Comparison of ENCODE assay signal across 9 mouse cellular contexts in the genomic region with DNA sequence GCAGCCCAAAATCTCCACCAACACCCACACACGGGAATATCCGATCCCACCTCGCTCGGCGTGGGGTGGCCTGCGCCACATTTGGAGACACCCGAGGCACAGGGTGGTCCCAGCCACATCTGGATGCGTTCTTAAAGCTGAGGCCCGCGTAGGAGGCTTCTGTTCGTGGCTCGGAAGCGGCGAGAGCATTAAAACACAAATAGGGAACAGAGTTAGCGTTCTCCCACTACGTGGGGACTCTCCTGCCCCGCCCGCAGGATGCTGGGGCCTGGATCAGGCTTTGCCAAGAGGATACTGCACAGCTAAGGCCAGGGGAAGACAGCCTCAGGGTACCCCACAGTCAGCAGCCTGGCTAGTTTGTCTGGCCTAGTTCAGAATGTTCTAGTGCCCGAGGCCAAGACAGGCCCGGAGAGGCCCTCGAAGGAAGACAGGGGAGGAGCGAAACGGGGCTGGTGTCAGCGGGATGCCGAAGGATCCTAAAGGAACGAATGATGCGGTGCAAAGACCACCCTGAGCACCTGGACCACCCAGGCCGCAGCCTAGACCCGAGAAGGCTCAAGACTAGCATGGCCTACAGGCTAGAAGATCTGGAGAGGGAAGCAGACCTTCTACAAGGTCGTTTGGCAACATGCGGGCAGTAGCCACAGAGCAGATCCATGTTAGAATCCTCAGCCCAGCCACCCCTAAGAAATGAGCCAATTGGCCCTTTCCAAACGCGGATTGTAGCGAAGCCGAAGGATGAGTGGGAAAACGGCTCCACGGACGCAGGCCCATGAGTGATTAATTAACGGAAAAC.
A peak's percentile ranks its signal among the peaks of the same experiment; 100 is the strongest.
DNase-seq lines count a peak whose midpoint lies in the region; ATAC-seq and TF ChIP-seq lines count a peak whose summit lies in the region.
"Had no signal": no experiment of that assay in that cellular context is flagged by ENCODE, and none has a peak within 500 bp of the region (broad histone marks: within the 10 kb centered on the region; RNA-seq: fewer than 3 reads in every experiment).

No protein-coding gene starts in this region.

- H3K27me3 ChIP-seq in E14TG2a.4 (ENCODE audit: insufficient read depth, low read length) = peaks cover 60% of the 10 kb centered on the region
- peaks cover 50% of the 10 kb centered on the region for H3K27me3 ChIP-seq in heart, embryonic 14.5 days (ENCODE audit: control insufficient read depth, insufficient read depth, low read length)
- peaks cover 55% of the 10 kb centered on the region for H3K27me3 ChIP-seq in liver, embryonic 15.5 days

- H3K4me1 ChIP-seq in E14TG2a.4 (replicated peaks; ENCODE audit: low read depth, low read length) = peaks cover 29% of the 10 kb centered on the region
- H3K4me1 ChIP-seq in heart, embryonic 14.5 days (ENCODE audit: control insufficient read depth in 2 of 2, insufficient read depth in 2 of 2, low read length in 2 of 2) = peaks cover 0 to 11% of the 10 kb centered on the region in 2 experiments; a peak in 3 of 4 replicates
- peaks cover 4% of the 10 kb centered on the region; the same call in 1 of the 2 replicates for H3K4me1 ChIP-seq in liver, embryonic 15.5 days (replicated peaks)

- peak overlapping the region; percentile 95 for H3K4me2 ChIP-seq in heart, embryonic 14.5 days (ENCODE audit: low read length)
- H3K4me2 ChIP-seq in liver, embryonic 15.5 days = peak overlapping the region; percentile 59

- peak overlapping the region; percentile 50; the same call in 1 of the 2 replicates for H3K9ac ChIP-seq in heart, embryonic 14.5 days (ENCODE audit: low read length)
- H3K9ac ChIP-seq in liver, embryonic 15.5 days = no peak overlapping the region

- H3K9me3 ChIP-seq in E14TG2a.4 (ENCODE audit: low read length) = no peaks in the 10 kb centered on the region
- H3K9me3 ChIP-seq in heart, embryonic 14.5 days (ENCODE audit: control insufficient read depth, low read length) = no peaks in the 10 kb centered on the region
- H3K9me3 ChIP-seq in liver, embryonic 15.5 days (replicated peaks) = no peaks in the 10 kb centered on the region

- no peaks in the 10 kb centered on the region for H3K36me3 ChIP-seq in E14TG2a.4 (ENCODE audit: insufficient read depth, low read length)
- H3K36me3 ChIP-seq in heart, embryonic 14.5 days (ENCODE audit: control insufficient read depth, insufficient read depth, low read length) = no peaks in the 10 kb centered on the region
- H3K36me3 ChIP-seq in liver, embryonic 15.5 days (replicated peaks) = no peaks in the 10 kb centered on the region

- 31% methylated on average over 39 of the region's 39 CpGs for WGBS in heart, embryonic 14.5 days
- WGBS in liver, embryonic 15.5 days (ENCODE audit: insufficient replicate concordance) = 25% methylated on average over 39 of the region's 39 CpGs

- H3K27ac ChIP-seq in heart, embryonic 14.5 days (replicated peaks in 1 of 2; ENCODE audit: control insufficient read depth in 1 of 2, insufficient read depth in 1 of 2, low read depth in 2 of 2, low read length in 2 of 2) = no peak overlapping the region
- no peak overlapping the region for H3K27ac ChIP-seq in liver, embryonic 15.5 days (replicated peaks)

- no peak for ATAC-seq in heart, embryonic 14.5 days (ENCODE audit: insufficient number of reproducible peaks, insufficient read depth, low FRiP score, low read depth)
- ATAC-seq in liver, embryonic 15.5 days (ENCODE audit: insufficient read depth) = no peak
- ATAC-seq in megakaryocyte-erythroid progenitor cell, adult 5-6 weeks (replicated peaks; ENCODE audit: low FRiP score, low TSS enrichment, poor library complexity, severe bottlenecking) = no peak

- H3K4me3 ChIP-seq in E14TG2a.4 (replicated peaks; ENCODE audit: low read length) = peak overlapping the region; percentile 71
- peak overlapping the region; percentile 49 to 51 for H3K4me3 ChIP-seq in heart, embryonic 14.5 days (ENCODE audit: control insufficient read depth in 1 of 2, insufficient read depth in 1 of 2, low read depth in 1 of 2, low read length in 2 of 2)
- peak overlapping the region; percentile 25 for H3K4me3 ChIP-seq in liver, embryonic 15.5 days (replicated peaks)

- peak; percentile 56 for DNase-seq in embryo, embryonic 9.5 days (ENCODE audit: extremely low spot score)
- no peak for DNase-seq in embryo, embryonic 10 days (ENCODE audit: low spot score)
- no peak for DNase-seq in thymus, postnatal 10 days (ENCODE audit: low spot score in 2 of 2)
- no peak for DNase-seq in natural killer cell, adult 2 months (ENCODE audit: low spot score in 2 of 2)
- DNase-seq: kidney, postnatal 25 days had no signal

- no peak for TF ChIP-seq CTCF in E14TG2a.4 (conservative IDR thresholded peaks at IDR 0.05; ENCODE audit: low read length)
